Mouse (Mus musculus) lung, embryonic 16.5 days (tissue): ENCODE measurements around the gene Gm10282. TPM values are rescaled to one million over a fixed set of nuclear protein-coding genes. Genes with fewer than 3 reads are reported as not detected.

Experiments used
- ATAC-seq: fragments of 200-750 bp; cut with Nextera tagmentation; 2 replicates; pipeline ENCODE4 v1.8.0; 2017; ENCODE audit warnings: low read depth, mild to moderate bottlenecking, moderate library complexity
- H3K27ac ChIP-seq: fragments of 300-500 bp; sonication (generic); 2 replicates; pipeline ENCODE4 v1.5.1; 2014; ENCODE audit warnings: mild to moderate bottlenecking, control low read depth, low read length
- H3K27me3 ChIP-seq: fragments of 300-500 bp; sonication (generic); 2 replicates; pipeline ENCODE4 v1.6.1; 2014; ENCODE audit warnings: low read depth, low read length, mixed read lengths; ENCODE audit not compliant: control insufficient read depth, insufficient read depth
- H3K36me3 ChIP-seq: fragments of 300-500 bp; sonication (generic); 2 replicates; pipeline ENCODE4 v1.6.1; 2014; ENCODE audit warnings: low read length; ENCODE audit not compliant: control insufficient read depth, insufficient read depth
- H3K4me1 ChIP-seq: fragments of 300-500 bp; sonication (generic); replicated peaks from 2 replicates; pipeline ENCODE4 v1.6.1; 2014; ENCODE audit warnings: low read length, mixed read lengths; ENCODE audit not compliant: control insufficient read depth, insufficient read depth
- H3K4me2 ChIP-seq: fragments of 300-500 bp; sonication (generic); 2 replicates; pipeline ENCODE4 v1.6.1; 2014; ENCODE audit warnings: low read depth, low read length, control low read depth
- H3K4me3 ChIP-seq: fragments of 300-500 bp; sonication (generic); 2 replicates; pipeline ENCODE4 v1.5.1; 2014; ENCODE audit warnings: mild to moderate bottlenecking, low read length, control low read depth
- H3K9ac ChIP-seq: fragments of 300-500 bp; sonication (generic); 2 replicates; pipeline ENCODE4 v1.6.1; 2014; ENCODE audit warnings: low read length, control low read depth
- H3K9me3 ChIP-seq: fragments of 300-500 bp; sonication (generic); 2 replicates; pipeline ENCODE4 v1.6.1; 2016; ENCODE audit warnings: low read length; ENCODE audit not compliant: control insufficient read depth
- WGBS: fragments of 180-500 bp; shearing (Covaris S2); extraction: QIAGEN DNeasy Blood & Tissue Kit; methylation state at CpG from one replicate; pipeline ENCODE4 v1.1.7; 2014; 5-methylcytosine and 5-hydroxymethylcytosine counted together
- polyA plus RNA-seq: library from polyadenylated mRNA; unstranded; fragments of >200 nt; fragmentation: Nextera tagmentation; extraction: Ambion mirVana; gene quantifications from 2 replicates; pipeline ENCODE4 v1.2.1, GENCODE M21; 2015

The Gm10282 gene
- polyA plus RNA-seq, 1 experiment from 2014 or later: 33.3 TPM

GRCm38 (mm10) chr8:72329116-72329515 is 24.1 kb upstream of the Gm10282 start:
- Histone ChIP-seq H3K4me3 (no peak overlapping the region), H3K4me2 (no peak overlapping the region), H3K9ac (no peak overlapping the region), H3K4me1 (no peaks in the 10 kb centered on the region), H3K36me3 (no peaks in the 10 kb centered on the region), H3K9me3 (no peaks in the 10 kb centered on the region), H3K27me3 (no peaks in the 10 kb centered on the region), H3K27ac (no peak overlapping the region)
- no peak for ATAC-seq
- 86% methylated on average over 3 of the region's 3 CpGs for WGBS

GRCm38 (mm10) chr8:72324708-72325107 is 19.6 kb upstream of the Gm10282 start:
- ATAC-seq: no peak
- no peak overlapping the region for H3K4me2 ChIP-seq
- H3K36me3 ChIP-seq: no peaks in the 10 kb centered on the region
- 76% methylated on average over 2 of the region's 2 CpGs for WGBS
- H3K27me3 ChIP-seq: peaks cover 20% of the 10 kb centered on the region
- no peak overlapping the region for H3K9ac ChIP-seq
- H3K4me3 ChIP-seq: no peak overlapping the region
- no peaks in the 10 kb centered on the region for H3K9me3 ChIP-seq
- no peak overlapping the region for H3K27ac ChIP-seq
- H3K4me1 ChIP-seq: no peaks in the 10 kb centered on the region; the same call in 1 of the 2 replicates

GRCm38 (mm10) chr8:72324036-72324706 is 19.1 kb upstream of the Gm10282 start:
- ATAC-seq: no peak
- Histone ChIP-seq H3K4me2 (no peak overlapping the region), H3K36me3 (no peaks in the 10 kb centered on the region), H3K9ac (no peak overlapping the region), H3K4me1 (no peaks in the 10 kb centered on the region; the same call in 1 of the 2 replicates), H3K27ac (no peak overlapping the region), H3K27me3 (peaks cover 25% of the 10 kb centered on the region), H3K9me3 (no peaks in the 10 kb centered on the region), H3K4me3 (no peak overlapping the region)
- 79% methylated on average over 10 of the region's 10 CpGs for WGBS

- Histone ChIP-seq H3K27me3 (peaks cover 25% of the 10 kb centered on the region), H3K4me3 (no peak overlapping the region), H3K27ac (no peak overlapping the region), H3K4me1 (no peaks in the 10 kb centered on the region; the same call in 1 of the 2 replicates), H3K9ac (no peak overlapping the region; the same call in 1 of the 2 replicates), H3K4me2 (no peak overlapping the region), H3K9me3 (no peaks in the 10 kb centered on the region), H3K36me3 (no peaks in the 10 kb centered on the region)
- 55% methylated on average over 6 of the region's 6 CpGs for WGBS
- no peak for ATAC-seq
Measured at GRCm38 (mm10) chr8:72323131-72323725, 18.2 kb upstream of the Gm10282 start.

GRCm38 (mm10) chr8:72322471-72322889 is 17.4 kb upstream of the Gm10282 start:
- H3K4me3 ChIP-seq: no peak overlapping the region
- H3K4me2 ChIP-seq: peak overlapping the region; percentile 74; the same call in 1 of the 2 replicates
- no peaks in the 10 kb centered on the region for H3K9me3 ChIP-seq
- H3K27me3 ChIP-seq: peaks cover 25% of the 10 kb centered on the region
- ATAC-seq: no peak
- no peaks in the 10 kb centered on the region for H3K36me3 ChIP-seq
- H3K4me1 ChIP-seq: no peaks in the 10 kb centered on the region; the same call in 1 of the 2 replicates
- H3K9ac ChIP-seq: no peak overlapping the region
- H3K27ac ChIP-seq: no peak overlapping the region
- WGBS: 48% methylated on average over 7 of the region's 7 CpGs

- ATAC-seq: no peak
- Histone ChIP-seq H3K9me3 (no peaks in the 10 kb centered on the region), H3K4me2 (peak overlapping the region; percentile 74), H3K9ac (no peak overlapping the region), H3K27me3 (peaks cover 25% of the 10 kb centered on the region), H3K4me3 (peak overlapping the region; percentile 70), H3K36me3 (no peaks in the 10 kb centered on the region), H3K4me1 (no peaks in the 10 kb centered on the region; the same call in 1 of the 2 replicates), H3K27ac (no peak overlapping the region)
- WGBS: 87% methylated on average over 20 of the region's 20 CpGs
Measured at GRCm38 (mm10) chr8:72321635-72322441, 16.8 kb upstream of the Gm10282 start.

- H3K9me3 ChIP-seq: no peaks in the 10 kb centered on the region
- no peak overlapping the region for H3K27ac ChIP-seq
- peak overlapping the region; percentile 70 for H3K4me3 ChIP-seq
- H3K36me3 ChIP-seq: no peaks in the 10 kb centered on the region
- no peaks in the 10 kb centered on the region; the same call in 1 of the 2 replicates for H3K4me1 ChIP-seq
- WGBS: 53% methylated on average over 25 of the region's 25 CpGs
- ATAC-seq: no peak
- peak overlapping the region; percentile 74 for H3K4me2 ChIP-seq
- peak overlapping the region; percentile 63; the same call in 1 of the 2 replicates for H3K9ac ChIP-seq
- H3K27me3 ChIP-seq: peaks cover 25% of the 10 kb centered on the region
Measured at GRCm38 (mm10) chr8:72320803-72321583, 15.9 kb upstream of the Gm10282 start.

- 10% methylated on average over 36 of the region's 55 CpGs for WGBS
- no peaks in the 10 kb centered on the region for H3K36me3 ChIP-seq
- H3K27me3 ChIP-seq: peaks cover 25% of the 10 kb centered on the region
- no peaks in the 10 kb centered on the region for H3K9me3 ChIP-seq
- H3K9ac ChIP-seq: peak overlapping the region; percentile 63
- H3K27ac ChIP-seq: no peak overlapping the region
- H3K4me1 ChIP-seq: no peaks in the 10 kb centered on the region; the same call in 1 of the 2 replicates
- H3K4me3 ChIP-seq: peak overlapping the region; percentile 70
- H3K4me2 ChIP-seq: peak overlapping the region; percentile 74
- ATAC-seq: no peak
Measured at GRCm38 (mm10) chr8:72319921-72320802, 15.1 kb upstream of the Gm10282 start.
